Mouse (Mus musculus) heart, embryonic 14.5 days (tissue): ENCODE measurements around the gene Prl2c5. TPM values are rescaled to one million over a fixed set of nuclear protein-coding genes. Genes with fewer than 3 reads are reported as not detected.
"Not testable (repeated sequence)": the region's sequence is repeated elsewhere in the genome, so short reads cannot be mapped to it uniquely, and the experiment has no call there.

ENCODE experiments used
- ATAC-seq: fragments of 200-750 bp; cut with Nextera tagmentation; 2 replicates; pipeline ENCODE4 v1.8.0; 2017; ENCODE audit warnings: low read depth, moderate TSS enrichment; ENCODE audit not compliant: insufficient number of reproducible peaks, insufficient read depth, low FRiP score
- H3K27ac ChIP-seq, 2 experiments: fragments of 200-500 bp in 1 of 2; fragments of 300-500 bp in 1 of 2; sonication (generic) in 1 of 2; replicated peaks in 1 of 2; 2 replicates each; pipeline ENCODE4 v1.5.1; 2012 to 2014; ENCODE audit warnings: low read depth in 2 of 2, low read length in 2 of 2, control low read depth in 1 of 2, mild to moderate bottlenecking in 1 of 2, mixed read lengths in 1 of 2; ENCODE audit not compliant: control insufficient read depth in 1 of 2, insufficient read depth in 1 of 2
- H3K27me3 ChIP-seq: fragments of 300-500 bp; sonication (generic); 2 replicates; pipeline ENCODE4 v1.6.1; 2014; ENCODE audit warnings: mild to moderate bottlenecking, low read length, control low read depth; ENCODE audit not compliant: control insufficient read depth, insufficient read depth
- H3K36me3 ChIP-seq: fragments of 300-500 bp; sonication (generic); 2 replicates; pipeline ENCODE4 v1.6.1; 2014; ENCODE audit warnings: mild to moderate bottlenecking, control low read depth, low read length, mixed read lengths; ENCODE audit not compliant: control insufficient read depth, insufficient read depth
- H3K4me1 ChIP-seq, 2 experiments: fragments of 200-500 bp in 1 of 2; fragments of 300-500 bp in 1 of 2; sonication (generic) in 1 of 2; 2 replicates each; pipeline ENCODE4 v1.6.1; 2012 to 2014; ENCODE audit warnings: low read length in 2 of 2, control low read depth in 1 of 2, mixed read lengths in 1 of 2; ENCODE audit not compliant: control insufficient read depth in 2 of 2, insufficient read depth in 2 of 2
- H3K4me2 ChIP-seq: fragments of 300-500 bp; sonication (generic); 2 replicates; pipeline ENCODE4 v1.6.1; 2014; ENCODE audit warnings: mild to moderate bottlenecking, low read length
- H3K4me3 ChIP-seq, 2 experiments: fragments of 200-500 bp in 1 of 2; fragments of 300-500 bp in 1 of 2; sonication (generic) in 1 of 2; 2 replicates each; pipeline ENCODE4 v1.5.1; 2012 to 2014; ENCODE audit warnings: low read length in 2 of 2, mild to moderate bottlenecking in 2 of 2, control low read depth in 1 of 2, low read depth in 1 of 2, moderate library complexity in 1 of 2; ENCODE audit not compliant: control insufficient read depth in 1 of 2, insufficient read depth in 1 of 2
- H3K9ac ChIP-seq: fragments of 300-500 bp; sonication (generic); 2 replicates; pipeline ENCODE4 v1.6.1; 2014; ENCODE audit warnings: mild to moderate bottlenecking, low read length
- H3K9me3 ChIP-seq: fragments of 300-500 bp; sonication (generic); 2 replicates; pipeline ENCODE4 v1.6.1; 2016; ENCODE audit warnings: low read length, control low read depth; ENCODE audit not compliant: control insufficient read depth
- WGBS: fragments of 180-500 bp; shearing (Covaris S2); extraction: QIAGEN DNeasy Blood & Tissue Kit; methylation state at CpG from one replicate; pipeline ENCODE4 v1.1.7; 2014; 5-methylcytosine and 5-hydroxymethylcytosine counted together
- polyA plus RNA-seq: library from polyadenylated mRNA; unstranded; fragments of >200 nt; fragmentation: Nextera tagmentation; extraction: Ambion mirVana; gene quantifications from 2 replicates; pipeline ENCODE4 v1.2.1, GENCODE M21; 2014

The Prl2c5 gene
- polyA plus RNA-seq, 1 experiment from 2014 or later = not detected

DNA sequence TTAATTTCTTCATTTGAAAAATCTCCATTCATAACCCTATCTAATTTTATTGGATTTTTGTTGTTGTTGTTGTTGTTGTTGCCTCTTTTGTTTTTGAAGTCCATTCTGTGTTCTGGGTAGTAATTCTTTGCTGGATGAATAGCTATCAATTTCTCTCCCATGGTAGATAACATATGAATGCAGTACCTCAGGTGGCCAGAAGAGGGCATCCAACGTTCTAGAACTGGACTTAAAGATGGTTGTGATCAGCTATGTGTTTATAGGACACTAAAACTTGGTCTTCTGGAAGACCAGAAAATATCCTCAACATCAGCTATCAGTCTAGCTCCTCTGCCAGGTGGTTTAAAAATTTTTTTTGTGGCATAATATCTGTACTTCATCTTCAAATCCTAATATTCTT lies 54.9 kb downstream of the Prl2c5 start:
- H3K4me1 ChIP-seq, H3K9me3 ChIP-seq, H3K4me2 ChIP-seq, H3K27ac ChIP-seq, H3K4me3 ChIP-seq, H3K36me3 ChIP-seq, H3K9ac ChIP-seq, ATAC-seq, H3K27me3 ChIP-seq: not testable (repeated sequence)
- WGBS = 0% methylated on average over 1 of the region's 1 CpGs

Other genes starting within 250 kb of the Prl2c5 start
- not detected in 2 replicates for gene Prl2c2, start 177.3 kb upstream of the Prl2c5 start, polyA plus RNA-seq
- gene Gpr137b, start 211.3 kb downstream of the Prl2c5 start, polyA plus RNA-seq = 16.3 and 18.9 TPM in 2 replicates